Mouse (Mus musculus) thymus, postnatal 4 days (tissue): ENCODE measurements around the gene Usp34.
A peak's percentile ranks its signal among the peaks of the same experiment; 100 is the strongest.
"Not testable (repeated sequence)": the region's sequence is repeated elsewhere in the genome, so short reads cannot be mapped to it uniquely, and the experiment has no call there.

Experiments used
- DNase-seq: peaks from one replicate; pipeline ENCODE4 v3.0.0; 2021

The Usp34 gene

DNA sequence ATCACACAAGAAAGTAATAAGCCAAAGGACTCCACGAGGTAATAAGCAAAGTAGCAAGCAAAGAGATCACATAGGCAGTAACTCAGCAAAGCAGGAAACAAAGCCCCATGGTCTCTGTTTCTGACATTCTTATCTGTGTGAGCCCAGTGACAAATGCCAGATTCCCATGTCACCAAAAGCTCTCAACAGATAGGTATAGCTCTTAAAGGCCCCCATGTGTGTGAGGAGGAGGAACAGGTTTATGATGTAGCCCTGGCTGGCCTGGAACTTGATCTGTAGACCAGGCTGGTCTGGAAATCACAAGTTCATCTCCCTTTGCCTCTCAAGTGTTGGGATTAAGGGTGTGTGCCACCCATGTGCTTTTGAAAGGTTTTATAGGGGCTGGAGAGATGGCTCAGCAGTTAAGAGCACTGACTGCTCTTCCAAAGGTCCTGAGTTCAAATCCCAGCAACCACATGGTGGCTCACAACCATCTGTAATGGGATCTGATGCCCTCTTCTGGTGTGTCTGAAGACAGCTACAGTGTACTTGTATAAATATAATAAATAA lies 53.1 kb downstream of the Usp34 start:
- DNase-seq, result not testable (repeated sequence)

DNA sequence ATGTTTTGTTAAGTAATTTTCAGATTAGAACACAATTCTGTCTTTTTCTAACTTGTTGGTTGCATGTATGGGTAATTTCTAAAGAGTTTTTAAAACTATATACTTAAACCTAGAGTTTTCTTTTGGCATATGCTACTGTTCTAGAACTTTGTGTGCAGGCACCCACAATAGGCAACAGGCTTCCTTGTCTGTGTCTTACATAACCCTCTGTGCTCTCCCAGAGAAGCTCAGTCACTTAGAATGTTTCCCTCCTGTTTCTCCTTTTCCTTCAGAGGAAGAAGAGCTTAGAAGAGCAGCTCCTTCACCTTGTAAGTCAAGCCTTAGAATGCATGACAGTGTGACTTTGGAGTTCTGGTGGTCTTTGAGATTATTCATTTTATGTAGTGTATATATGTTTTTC lies 55.6 kb downstream of the Usp34 start:
- no peak for DNase-seq

DNA sequence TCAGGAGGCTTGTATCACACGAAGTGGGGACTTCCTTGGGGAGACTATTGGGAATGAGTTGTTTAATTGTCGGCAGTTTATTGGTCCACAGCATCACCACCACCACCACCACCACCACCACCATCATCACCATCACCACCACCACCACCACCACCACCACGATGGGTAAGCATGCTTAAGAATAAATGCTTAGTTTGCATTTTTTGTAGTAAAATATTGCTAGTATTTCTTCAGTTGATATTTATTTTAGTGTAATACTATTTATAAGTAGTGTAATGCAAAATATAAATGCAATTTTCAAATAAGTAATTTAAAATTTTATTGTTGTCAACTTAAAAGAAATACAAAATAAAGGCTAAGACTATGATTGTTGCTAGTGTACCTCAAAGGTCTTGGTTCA lies 57.7 kb downstream of the Usp34 start:
- no peak for DNase-seq

DNA sequence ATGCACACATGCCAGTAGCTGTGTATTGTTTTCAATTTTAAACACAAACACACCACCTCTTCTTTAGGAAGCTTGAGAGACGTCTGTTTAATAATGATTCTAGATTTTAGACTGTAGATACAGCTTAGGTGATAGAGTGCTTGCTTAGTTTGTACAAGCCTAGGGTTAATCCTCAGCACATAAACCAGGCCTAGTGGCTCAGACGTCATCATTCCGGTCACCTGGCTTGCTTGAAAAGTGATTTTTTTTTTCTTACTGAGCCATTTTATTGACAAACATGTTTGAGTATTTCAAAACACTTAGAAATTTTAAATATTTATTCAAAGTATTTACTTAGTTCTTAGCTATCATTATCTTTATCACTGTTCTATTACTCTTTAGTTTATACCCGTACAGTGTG lies 65.3 kb downstream of the Usp34 start:
- no peak for DNase-seq

DNA sequence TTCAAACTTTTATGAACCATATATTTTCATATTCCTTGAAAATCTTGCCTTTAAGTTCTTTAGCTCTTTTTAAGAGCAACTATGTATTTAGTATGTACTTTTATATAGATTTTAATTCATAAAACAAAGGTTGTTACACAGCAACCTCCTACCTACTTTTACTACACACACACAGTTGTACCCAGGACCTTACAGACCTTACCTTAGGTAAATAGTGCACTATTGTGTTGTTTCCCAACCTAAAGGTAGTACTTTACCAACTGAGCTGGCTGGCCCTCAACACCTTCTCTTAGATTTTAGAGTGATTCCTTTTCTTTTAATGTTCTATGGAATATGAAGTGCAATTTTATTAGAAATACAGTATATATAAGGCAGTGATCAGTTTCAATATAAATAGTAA lies 65.8 kb downstream of the Usp34 start:
- no peak for DNase-seq

DNA sequence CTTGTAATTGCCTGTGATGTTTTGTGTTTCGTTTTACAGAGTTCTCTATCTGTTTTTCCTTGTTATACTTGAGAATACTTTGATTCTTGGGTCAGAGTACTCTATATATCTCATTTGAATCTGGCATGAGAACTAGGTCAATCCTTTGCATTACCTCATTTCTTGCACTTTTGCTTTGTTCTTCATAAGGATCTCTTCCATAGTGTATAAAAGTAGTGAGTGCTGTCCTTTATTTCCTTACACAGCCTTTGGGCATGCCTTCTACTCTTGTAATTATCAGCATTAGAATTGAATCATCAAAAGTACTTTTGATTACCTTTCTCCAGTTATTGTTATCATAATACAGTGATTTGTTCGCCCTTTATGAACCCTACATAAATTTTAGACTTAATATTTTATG lies 73.4 kb downstream of the Usp34 start:
- DNase-seq, result no peak

DNA sequence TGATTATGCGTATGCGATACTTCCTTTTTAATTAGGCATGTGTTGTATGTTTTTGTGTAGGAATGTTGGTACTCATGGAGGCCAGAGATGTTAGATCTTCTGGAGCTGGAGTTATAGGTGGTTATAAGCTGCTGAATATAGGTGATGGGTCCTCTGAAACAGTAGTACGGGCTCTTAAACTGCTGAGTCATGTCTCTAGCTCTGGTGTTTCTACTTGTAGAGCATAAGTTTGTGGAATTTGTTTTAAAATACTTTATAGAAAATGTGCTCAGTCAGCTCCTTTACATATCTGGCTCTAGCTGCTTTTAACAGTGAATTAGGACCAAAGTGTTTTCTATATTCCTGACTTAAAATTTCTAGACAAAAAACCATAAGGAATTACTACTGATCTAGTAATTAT lies 73.9 kb downstream of the Usp34 start:
- no peak for DNase-seq

DNA sequence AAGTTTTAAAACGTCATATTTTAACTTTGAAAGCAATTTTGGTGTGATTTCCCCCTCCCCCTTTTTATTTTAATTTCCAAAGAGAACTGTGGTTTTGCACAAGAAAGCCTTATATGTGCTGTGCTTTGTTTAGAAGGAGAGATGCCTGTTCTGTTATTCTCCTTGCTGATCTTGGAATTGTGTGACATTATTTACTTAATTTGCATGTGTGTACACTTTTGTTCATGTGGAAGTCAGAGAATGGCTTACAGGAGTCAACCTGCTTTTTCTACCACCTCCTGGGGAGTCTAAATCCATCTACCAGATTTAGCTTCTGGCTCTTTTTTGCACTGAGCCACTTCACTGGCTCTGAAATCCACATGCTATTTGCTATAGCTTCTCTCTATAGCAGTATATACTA lies 76.1 kb downstream of the Usp34 start:
- DNase-seq, result no peak

DNA sequence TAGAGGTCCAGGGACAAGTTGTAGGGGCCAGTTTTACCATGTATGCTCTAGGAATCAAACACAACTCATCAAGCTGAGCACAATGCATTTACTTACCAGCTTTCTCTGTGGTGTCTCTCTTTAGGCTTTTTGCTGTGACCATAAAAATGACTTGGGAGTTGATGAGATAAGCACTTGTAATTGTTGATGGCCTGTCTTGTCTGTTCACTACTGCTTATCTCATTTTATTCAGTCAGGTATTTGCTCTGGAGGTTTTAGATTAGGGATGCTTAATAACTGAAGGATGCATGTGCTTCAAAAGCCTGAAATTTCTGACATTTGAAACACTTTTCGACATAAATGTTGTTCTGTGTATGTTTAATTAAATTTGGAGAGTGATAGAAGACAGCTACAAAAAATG lies 83.0 kb downstream of the Usp34 start:
- DNase-seq, result no peak

DNA sequence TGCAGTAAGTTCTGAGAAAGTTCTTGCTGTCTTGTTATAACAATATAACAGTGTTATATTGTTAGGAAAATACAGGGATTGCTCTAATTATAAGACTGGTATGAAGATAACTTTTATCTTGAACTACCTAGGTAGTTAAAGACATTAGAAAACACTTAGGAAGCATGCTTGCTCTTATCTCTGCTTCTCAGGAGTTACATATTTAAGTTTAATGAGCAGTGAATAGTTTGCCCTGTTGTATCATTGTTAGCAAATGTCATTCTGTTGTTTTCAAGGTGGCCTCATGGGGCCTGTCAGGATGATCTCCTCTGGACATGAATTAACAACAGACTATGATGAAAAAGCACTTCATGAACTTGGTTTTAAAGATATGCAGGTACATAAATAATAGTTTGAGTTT lies 85.9 kb downstream of the Usp34 start:
- DNase-seq, result no peak

DNA sequence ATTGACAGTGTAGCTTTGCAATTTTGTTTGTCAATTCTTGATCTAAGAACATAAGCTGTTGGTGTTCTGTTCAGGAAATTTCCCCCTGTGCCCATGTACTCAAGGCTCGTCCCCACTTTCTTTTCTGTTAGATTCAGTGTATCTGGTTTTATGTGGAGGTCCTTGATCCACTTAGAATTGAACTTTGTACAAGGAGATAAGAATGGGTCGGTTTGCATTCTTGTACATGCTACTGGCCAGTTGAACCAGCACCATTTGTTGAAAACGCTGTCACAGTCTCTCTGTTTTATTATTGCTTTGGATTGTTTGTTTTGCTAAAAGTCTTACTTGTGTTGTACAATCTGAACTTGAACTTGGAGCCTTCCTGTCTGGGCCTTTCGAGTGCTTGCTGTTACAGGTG lies 89.9 kb downstream of the Usp34 start:
- no peak for DNase-seq

DNA sequence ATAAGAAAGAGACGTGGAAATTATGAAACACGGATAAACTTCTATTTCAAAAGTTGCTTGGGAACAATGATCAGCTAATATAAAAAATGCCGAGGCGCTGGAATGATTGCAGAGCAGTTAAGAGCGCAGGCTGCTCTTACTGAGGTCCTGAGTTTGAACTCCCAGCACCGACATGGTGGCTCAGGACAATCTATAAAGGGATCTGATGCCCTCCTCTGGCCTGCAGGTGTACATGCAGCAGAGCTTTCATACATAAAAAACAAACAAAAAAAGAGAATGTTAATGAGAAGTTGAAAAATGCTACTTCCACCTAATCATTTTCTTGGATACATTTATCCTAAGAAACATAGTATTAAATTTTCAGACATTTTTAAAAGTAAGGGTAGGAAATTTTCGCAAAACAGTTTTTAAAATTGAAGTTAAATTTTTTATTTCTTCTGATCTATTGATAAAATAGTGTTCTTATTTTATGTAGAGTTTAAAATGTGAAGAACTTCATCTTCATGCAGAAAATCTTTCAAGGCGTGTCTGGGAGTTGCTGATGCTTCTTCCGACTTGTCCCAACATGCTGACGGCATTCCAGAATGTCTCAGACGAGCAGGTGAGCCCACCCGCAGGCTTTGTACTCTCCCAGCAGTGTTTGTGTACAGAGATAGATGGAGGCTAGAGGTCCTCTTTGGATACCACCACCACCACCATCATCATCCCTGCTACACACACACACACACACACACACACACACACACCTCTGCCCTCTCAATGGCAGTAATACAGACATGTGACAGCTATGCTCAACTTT lies 94.5 kb downstream of the Usp34 start:
- DNase-seq, result no peak

DNA sequence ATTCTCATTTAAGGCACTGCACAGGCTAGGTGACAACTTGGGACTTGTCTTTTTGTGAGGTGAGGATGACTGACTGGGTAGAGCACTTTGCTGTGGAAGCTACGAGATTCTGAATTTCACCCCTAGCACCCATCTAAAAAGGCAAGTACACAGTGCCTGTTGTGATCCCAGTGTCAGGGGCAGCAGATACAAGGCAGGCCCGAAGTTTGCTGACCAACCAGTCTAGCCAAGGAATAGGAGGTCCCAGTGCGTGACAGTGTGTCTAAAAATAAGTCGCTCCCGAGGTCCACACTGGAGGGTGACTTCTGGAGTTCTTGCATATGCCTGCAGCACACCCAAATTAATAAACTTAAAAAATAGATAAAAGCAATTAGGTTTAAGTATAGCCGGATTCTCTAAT lies 121.6 kb downstream of the Usp34 start:
- DNase-seq, result no peak

DNA sequence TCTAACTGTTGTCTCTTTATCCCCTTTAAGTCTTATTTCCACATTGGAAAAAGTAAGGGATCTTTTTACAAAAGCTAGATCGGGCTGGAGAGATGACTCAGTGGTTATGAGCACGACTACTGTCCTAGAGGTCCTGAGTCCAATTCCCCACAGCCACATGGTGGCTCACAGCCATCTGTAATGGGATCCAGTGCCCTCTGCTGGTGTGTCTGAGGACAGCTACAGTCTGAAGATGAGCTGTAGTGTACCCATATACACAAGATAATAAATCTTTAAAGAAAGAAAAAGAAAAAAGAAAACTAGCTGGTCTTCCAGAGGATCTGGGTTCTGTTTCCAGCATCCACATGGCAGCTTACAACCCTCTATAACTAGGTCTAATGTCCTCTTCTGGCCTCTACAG lies 123.3 kb downstream of the Usp34 start:
- DNase-seq, result no peak

DNA sequence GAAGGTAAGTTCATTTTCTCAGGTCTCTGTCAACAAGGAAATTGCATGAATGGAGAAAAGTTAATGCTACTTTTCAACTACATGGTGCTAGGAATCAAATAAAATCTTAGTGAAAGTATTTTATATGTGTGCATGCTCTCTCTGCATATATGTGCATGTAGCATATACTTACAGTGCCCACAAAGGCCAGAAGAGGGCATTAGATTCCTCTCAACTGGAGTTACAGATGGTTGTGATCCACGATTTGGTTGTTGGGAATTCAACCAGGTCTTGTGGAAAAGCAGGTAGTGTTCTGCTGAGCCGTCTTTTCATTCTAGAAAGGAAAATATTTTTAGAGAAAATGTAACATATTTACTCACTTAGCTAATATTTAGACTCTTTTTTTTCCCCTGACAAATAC lies 129.4 kb downstream of the Usp34 start:
- no peak for DNase-seq

DNA sequence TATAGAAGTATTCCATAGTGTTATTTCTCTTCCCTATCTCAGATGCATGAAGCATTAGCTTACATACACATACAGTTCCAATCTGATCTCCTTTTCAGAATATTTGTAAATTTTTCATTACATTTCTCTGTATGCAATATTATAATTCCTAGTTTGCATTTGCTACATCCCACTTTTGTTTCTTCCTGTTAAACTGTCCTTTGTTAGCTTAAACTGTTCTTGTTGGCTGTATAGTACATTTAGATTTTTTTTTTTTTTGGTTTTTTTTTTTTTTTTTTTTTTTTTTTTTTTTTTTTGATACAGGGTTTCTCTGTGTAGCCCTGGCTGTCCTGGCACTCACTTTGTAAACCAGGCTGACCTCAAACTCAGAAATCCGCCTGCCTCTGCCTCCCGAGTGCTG lies 159.2 kb downstream of the Usp34 start:
- DNase-seq, result not testable (repeated sequence)

DNA sequence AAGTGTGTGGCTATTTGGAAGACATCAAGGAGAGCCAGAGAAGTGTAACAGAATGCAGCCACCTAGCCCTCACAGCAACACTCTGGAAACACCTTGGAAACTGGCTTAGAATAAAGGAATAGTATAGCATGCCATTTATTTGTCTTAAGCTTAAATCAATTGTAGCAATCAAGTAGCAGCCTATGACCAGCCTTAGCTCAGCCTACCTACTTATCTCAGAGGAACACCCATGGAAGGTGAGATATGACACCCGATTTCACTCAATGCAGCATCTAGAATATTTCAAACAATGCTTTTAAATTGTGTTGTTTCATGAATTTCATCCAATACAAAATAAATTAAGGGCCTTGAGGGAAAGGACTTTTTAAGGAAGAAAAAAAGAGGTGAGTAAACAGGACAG lies 183.3 kb downstream of the Usp34 start:
- no peak for DNase-seq

DNA sequence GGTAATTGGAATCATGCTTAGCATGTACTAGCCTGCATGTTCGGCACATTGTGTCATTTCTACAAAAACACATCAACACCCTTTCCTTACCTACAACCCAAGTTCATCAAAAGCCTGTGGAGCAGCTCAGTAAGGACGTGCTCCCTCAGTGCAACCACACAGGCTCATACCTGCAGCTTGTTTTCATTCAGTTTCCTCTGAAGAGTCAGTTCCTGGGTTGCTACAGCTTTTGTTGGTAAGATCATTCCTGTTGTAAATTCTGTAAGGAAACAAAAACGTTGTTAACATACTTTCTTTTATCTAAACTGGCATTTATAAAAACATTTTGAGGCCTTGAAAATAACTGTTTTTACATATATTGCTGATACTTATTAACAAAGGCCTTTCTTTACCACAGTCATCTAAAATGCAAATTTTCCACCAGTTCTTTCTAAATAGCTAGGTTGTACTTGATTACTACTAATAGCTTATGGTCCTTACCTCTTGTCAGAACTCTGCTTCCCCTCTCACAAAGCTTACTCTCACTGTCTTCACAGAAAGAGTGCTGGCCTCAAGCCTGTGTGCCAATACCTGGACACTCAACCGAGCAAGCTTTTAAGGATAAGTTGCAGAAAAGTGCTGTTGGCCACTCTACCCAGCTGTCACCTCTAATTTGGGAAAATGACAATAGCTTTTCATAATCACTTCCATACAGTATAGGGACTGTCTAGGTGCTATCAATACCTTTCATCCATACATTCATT lies 185.5 kb downstream of the Usp34 start:
- DNase-seq, result no peak

DNA sequence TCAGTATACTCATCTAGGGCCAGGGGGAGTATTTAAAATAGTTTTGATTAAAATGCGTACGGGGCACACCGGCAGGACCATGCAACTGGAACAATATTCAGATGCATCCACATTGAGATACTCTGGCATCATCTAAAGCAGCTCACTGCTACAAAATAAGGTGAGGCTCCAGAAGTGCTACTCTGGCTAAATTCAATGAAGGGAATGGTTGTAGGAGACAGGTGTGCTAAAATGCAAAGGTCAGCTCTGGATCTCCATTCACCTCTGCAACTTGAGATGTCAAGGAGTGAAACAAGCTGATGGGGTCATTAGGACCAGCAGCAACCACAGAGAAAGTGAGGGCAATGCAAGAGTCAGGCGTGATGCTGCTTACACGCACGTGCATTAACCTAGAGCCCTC lies 188.5 kb downstream of the Usp34 start:
- DNase-seq, result no peak

DNA sequence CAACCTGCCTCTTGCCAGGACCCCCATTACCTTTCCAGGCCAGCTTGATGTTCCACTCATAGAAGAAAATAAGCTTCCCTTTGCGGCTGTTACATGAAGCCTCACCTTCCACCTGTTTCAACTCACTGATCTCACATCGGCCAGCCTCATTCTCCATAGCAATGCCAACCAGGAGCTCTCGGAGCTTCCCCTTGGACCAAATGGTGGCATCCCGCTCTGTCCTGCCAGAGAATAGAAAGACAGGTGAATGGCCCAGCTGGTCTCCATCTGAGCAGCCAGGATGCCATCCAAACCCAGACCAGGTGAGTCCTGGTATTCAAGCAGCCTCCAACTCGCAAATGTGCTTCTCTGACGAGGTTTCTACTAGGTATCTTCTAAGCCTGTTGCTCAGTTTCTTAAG lies 190.0 kb downstream of the Usp34 start:
- DNase-seq, result peak; percentile 14

DNA sequence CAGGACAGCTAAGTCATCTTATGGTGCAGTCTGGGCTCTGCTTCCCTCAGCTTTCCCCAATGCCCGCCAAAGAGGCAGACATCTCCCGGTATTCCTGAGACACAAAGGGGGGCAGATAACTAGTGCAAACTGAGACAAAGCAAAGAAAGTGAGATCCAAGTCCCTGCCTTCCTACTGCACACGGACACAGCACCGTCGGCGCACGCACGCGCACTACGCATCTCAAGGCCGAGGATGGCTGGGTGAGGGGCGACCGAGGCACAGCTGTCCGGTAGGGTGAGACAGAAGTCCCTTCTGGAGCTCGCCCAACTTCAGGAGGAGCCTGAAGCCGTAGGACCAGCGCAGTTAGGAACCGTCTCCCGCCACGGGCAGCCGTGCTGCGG lies 190.6 kb downstream of the Usp34 start:
- DNase-seq, result no peak

DNA sequence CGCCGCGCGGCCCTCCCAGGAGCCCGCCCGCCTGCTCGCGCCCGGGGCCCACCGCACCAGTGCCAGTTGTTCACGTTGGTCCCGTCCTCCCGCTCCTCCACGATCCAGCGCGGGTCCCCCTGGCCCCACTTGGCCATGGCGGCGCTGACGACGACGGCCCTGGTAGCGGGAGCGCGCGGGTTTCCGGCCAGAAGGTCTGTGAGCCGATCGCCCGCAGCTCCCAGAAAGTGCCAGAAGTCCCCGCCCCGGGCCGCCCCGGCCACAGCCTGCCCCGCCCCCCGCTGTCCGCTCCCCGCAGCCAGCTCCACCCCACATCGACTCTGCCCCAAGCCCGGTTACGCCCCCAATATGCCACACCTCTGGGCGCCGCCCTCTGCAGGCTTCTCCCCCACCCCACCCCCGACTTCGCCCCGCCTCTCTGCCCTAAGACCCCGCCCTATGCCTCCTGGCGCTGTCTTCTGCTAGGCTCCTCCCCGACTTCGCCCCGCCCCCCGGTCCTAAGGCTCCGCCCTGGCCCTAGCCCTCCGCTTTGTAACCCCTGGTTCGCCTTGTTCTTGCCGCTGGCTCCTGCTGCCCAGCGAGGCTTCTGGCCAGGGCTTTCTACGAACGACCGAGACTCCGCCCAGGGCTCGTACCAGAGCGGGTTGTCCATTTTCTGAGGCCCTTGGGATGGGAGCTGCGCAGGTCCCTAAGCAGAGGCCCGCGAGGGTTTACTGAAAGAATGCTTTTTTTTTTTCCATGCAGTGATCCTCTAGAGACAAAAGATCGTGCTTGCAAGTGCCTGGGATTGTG lies 191.2 kb downstream of the Usp34 start, which contains the start of gene Ahsa2:
Gene Ahsa2 (minus strand): TSS at position 313 of the 792 bp plus-strand sequence.
- DNase-seq, result peak; percentile 99

DNA sequence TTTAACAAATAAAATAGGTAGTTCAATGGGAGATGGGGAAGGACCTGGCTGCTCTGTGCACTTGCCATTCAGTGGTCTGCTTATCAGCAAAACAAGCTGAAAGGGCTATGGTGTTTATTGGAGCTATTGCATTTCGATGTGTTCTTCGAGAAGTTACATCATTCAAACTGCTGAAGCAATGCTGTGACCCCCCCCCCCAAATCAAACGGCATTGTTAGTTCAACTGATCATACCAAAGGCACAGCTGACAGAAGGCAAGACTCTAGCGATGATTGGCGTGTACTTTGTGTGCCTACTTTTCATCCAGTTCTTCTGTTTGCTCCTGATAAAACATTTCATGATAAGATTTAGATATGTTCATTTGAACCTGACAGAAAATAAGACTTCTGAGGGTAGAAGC lies 191.9 kb downstream of the Usp34 start:
- no peak for DNase-seq
